Mouse (Mus musculus) kidney, adult 8-10 months (tissue): Measurements from ENCODE around the gene Comtd1.

Experiments used
- DNase-seq, 2 experiments: peaks; one replicate each; pipeline ENCODE4 v3.0.0; 2022

Gene Comtd1

GRCm38 (mm10) chr14:21802543-21803206 is 46.1 kb downstream of the Comtd1 start:
- DNase-seq: no peak

GRCm38 (mm10) chr14:21801624-21802023 is 47.2 kb downstream of the Comtd1 start:
- DNase-seq: no peak

- no peak for DNase-seq
These were observed 48.1 kb downstream of the Comtd1 start for GRCm38 (mm10) chr14:21800641-21801040.
